Mouse (Mus musculus) layer of hippocampus, adult 18-20 months (tissue): ENCODE results near the gene Ptpn4. TPM values are rescaled to one million over a fixed set of nuclear protein-coding genes. Genes with fewer than 3 reads are reported as not detected.

Source experiments
- DNase-seq, 2 experiments: peaks; one replicate each; pipeline ENCODE4 v3.0.0; 2022; ENCODE audit warnings: low spot score in 2 of 2
- total RNA-seq, 2 experiments: library from RNA; stranded (reverse); gene quantifications; 2 replicates each; pipeline ENCODE4 v1.2.3; 2021

Gene Ptpn4
- total RNA-seq, 2 experiments from 2014 or later: 56.9 to 61.0 TPM

- DNase-seq: peak; percentile 36 to 67
Observed at GRCm38 (mm10) chr1:119648205-119649111, 189.0 kb downstream of the Ptpn4 start, which contains the start of gene Epb41l5. TSS of gene Epb41l5 (minus strand) at chr1:119649000.

GRCm38 (mm10) chr1:119646356-119646755 is 191.1 kb downstream of the Ptpn4 start:
- no peak for DNase-seq

GRCm38 (mm10) chr1:119642367-119642766 is 195.0 kb downstream of the Ptpn4 start:
- no peak for DNase-seq

- DNase-seq: no peak
Observed at GRCm38 (mm10) chr1:119641090-119641812, 196.2 kb downstream of the Ptpn4 start.

GRCm38 (mm10) chr1:119640006-119640405 is 197.4 kb downstream of the Ptpn4 start:
- DNase-seq: no peak

- DNase-seq: no peak
Observed at GRCm38 (mm10) chr1:119637188-119638023, 200.0 kb downstream of the Ptpn4 start.

- DNase-seq: no peak
Observed at GRCm38 (mm10) chr1:119634746-119635145, 202.7 kb downstream of the Ptpn4 start.

- DNase-seq: no peak
Observed at GRCm38 (mm10) chr1:119630428-119630827, 207.0 kb downstream of the Ptpn4 start.

- DNase-seq: no peak
Observed at GRCm38 (mm10) chr1:119626837-119627236, 210.6 kb downstream of the Ptpn4 start.

GRCm38 (mm10) chr1:119624444-119624843 is 213.0 kb downstream of the Ptpn4 start:
- no peak for DNase-seq

- DNase-seq: no peak
Observed at GRCm38 (mm10) chr1:119605396-119605795, 232.0 kb downstream of the Ptpn4 start.

Other genes with a start within 250 kb of the Ptpn4 start
- gene Epb41l5, start 188.6 kb downstream of the Ptpn4 start, total RNA-seq: 1 to 10 TPM; 4.4 to 5.4 TPM
- 1 to 10 TPM; 7.9 to 8.0 TPM for gene Tmem177, start 75.6 kb upstream of the Ptpn4 start, total RNA-seq
- gene Cfap221, start 159.6 kb upstream of the Ptpn4 start, total RNA-seq: under 1 TPM; 0.38 to 0.94 TPM
- 1 to 10 TPM in 1 of 2 experiments, under 1 TPM in 1; 0.81 to 1.0 TPM for gene Sctr, start 169.3 kb upstream of the Ptpn4 start, total RNA-seq
- gene Tmem37, start 236.5 kb upstream of the Ptpn4 start, total RNA-seq: 1 to 10 TPM; 1.2 to 1.5 TPM